Mouse (Mus musculus) myocyte (in vitro differentiated cells): ENCODE measurements around the gene Gm29094.
"Not testable (repeated sequence)": the region's sequence is repeated elsewhere in the genome, so short reads cannot be mapped to it uniquely, and the experiment has no call there.

Experiments used
- MAX ChIP-seq: IDR thresholded peaks from one replicate; pipeline ENCODE4 v1.6.1; 2011; ENCODE audit warnings: low read depth, mild to moderate bottlenecking, control low read depth
- POLR2A ChIP-seq: IDR thresholded peaks from one replicate; pipeline ENCODE4 v1.6.1; 2011; ENCODE audit warnings: low read depth, mild to moderate bottlenecking, control low read depth, moderate library complexity; ENCODE audit not compliant: insufficient read length

DNA sequence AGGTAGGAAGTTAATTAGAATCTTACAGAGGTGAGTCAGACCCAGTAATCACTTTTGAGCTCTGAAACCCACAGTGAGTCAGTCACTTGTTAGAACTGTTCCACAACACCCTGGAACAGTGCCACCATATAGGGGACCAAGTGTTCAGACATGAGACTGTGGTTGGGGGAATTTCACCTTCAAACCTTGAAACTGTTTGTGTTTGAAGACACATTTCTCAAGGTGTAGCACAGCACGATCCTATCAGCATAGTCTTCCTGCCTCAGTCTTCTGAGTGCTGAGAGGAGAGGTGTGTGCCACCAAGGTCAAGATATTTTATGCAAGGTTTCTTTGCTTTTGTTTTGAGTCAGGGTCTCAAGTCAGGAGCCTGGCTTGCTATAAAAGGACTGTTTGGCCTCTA is 9.8 kb downstream of the Gm29094 start:
- not testable (repeated sequence) for TF ChIP-seq POLR2A, MAX
